Mouse (Mus musculus): ENCODE measurements around the gene Porcn.

The Porcn gene

DNA sequence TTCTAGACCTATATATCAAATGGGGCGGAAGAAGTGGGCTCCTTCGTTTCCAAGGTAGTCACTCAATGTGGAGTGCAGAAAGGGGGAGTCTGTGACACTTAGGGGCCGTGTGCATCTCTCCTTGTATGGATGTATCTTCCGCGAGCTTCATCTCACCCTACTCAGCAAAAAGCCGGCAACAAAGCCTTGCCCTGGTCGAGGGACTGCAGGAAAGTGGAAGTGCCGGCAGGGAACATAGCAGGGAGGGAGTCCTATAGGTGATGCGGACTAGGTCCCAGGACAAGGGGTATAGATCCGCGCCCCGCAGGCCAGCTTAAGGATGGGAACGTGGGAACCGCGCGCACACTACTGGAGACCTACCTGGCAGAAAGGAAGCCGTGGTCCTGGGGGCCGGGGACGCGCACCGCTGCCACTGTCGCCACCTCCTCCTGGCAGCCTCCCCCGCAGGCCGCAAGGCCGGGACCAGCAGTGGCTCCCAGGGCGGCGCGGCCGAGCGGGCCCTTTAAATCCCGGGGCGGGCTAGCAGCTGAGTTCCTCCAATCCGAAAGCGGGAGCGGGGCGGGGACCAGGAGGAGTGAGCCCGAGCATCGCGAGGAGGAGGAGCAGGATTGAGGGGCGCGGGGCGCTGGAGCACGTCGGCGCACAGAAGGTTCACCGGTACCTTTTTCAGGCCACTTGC is at the start of gene Porcn:
TSS of gene Porcn (minus strand) at position 511 of the 679 bp plus-strand sequence.
- DNase-seq: peak; percentile 79 to 81

- DNase-seq: no peak
These were observed 49.5 kb upstream of the Porcn start for GRCm38 (mm10) chrX:8255807-8256206.

GRCm38 (mm10) chrX:8253711-8254110 is 47.4 kb upstream of the Porcn start:
- DNase-seq: peak; percentile 34 to 59

GRCm38 (mm10) chrX:8252334-8253285 is 46.3 kb upstream of the Porcn start, which contains the start of gene Ftsj1:
Ftsj1 (minus strand) TSS chrX:8252406.
- DNase-seq: peak; percentile 87 to 89

GRCm38 (mm10) chrX:8251789-8252333 is 45.5 kb upstream of the Porcn start:
- no peak for DNase-seq

GRCm38 (mm10) chrX:8248542-8249120 is 42.3 kb upstream of the Porcn start:
- no peak for DNase-seq

DNA sequence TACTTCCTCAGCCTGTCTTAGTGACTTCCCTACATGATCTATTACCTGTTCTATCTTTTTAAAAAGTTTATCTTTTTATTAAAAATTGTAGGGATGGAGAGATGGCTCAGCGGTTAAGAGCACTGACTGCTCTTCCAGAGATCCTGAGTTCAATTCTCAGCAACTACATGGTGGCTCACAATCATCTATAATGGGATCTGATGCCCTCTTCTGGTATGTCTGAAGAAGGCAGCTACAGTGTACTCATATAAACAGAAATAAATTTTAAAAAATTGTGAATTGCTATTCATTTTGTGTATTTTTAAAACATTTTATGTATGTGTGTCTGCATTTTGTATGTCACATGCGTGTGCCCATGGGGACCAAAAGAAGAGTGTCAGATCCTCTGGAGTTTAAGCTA is 41.4 kb upstream of the Porcn start:
- DNase-seq: no peak

GRCm38 (mm10) chrX:8238804-8239395 is 32.6 kb upstream of the Porcn start:
- DNase-seq: no peak

GRCm38 (mm10) chrX:8236704-8237103 is 30.4 kb upstream of the Porcn start:
- DNase-seq: no peak

DNA sequence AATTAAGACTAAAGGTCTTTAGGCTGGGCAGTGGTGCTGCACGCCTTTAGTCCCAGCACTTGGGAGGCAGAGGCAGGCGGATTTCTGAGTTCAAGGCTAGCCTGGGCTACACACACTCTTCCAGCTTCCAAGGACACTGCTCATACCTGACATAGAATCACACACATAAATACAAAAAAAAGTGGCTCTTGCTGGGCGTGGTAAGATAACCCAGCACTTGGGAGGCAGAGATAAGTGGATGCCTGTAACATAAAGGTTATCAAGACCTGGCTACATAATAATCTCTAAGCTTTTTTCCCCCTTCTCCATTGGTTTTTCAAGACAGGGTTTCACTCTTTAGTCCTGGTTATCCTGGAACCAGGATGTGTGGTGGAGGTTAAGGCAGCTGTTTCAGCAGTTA is 27.3 kb upstream of the Porcn start:
- no peak for DNase-seq

DNA sequence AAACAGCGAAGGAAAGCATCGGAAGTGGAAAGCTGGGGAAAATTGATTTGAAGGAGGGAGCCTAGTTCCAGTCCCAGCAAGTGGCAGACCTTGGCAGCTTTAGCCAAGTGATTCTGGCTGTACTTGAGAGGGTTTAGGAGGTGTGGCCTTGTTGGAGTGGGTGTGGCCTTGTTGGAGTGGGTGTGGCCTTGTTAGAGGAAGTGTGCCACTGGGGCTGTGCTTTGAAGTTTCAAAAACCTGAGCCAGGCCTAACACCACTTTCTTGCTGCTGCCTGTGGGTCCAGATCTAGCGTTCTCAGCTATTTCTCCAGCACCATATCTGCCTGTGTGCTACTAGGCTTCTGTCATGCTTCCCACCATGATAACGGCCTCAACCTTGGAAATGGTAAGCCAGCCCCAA is 23.9 kb upstream of the Porcn start:
- DNase-seq: no peak

DNA sequence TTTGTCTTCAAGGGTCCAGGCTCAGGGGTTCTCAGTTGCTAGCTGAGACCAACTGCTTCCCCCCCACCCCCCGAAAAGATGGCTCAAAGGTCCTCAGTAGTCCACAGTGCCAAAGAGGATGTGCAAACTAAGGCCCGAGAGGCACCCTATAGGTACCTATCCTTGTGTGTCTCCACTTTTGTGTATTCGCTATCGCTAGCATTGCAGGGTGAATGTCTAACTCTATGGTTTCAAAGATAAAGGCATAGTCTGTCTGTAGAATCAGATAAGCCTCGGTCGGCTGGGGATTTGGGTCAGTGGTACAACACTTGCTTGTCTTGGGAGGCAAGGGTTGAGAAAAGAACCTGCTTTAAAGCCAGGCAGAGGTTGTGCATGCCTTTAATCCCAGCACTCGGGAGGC is 17.1 kb upstream of the Porcn start:
- no peak for DNase-seq

DNA sequence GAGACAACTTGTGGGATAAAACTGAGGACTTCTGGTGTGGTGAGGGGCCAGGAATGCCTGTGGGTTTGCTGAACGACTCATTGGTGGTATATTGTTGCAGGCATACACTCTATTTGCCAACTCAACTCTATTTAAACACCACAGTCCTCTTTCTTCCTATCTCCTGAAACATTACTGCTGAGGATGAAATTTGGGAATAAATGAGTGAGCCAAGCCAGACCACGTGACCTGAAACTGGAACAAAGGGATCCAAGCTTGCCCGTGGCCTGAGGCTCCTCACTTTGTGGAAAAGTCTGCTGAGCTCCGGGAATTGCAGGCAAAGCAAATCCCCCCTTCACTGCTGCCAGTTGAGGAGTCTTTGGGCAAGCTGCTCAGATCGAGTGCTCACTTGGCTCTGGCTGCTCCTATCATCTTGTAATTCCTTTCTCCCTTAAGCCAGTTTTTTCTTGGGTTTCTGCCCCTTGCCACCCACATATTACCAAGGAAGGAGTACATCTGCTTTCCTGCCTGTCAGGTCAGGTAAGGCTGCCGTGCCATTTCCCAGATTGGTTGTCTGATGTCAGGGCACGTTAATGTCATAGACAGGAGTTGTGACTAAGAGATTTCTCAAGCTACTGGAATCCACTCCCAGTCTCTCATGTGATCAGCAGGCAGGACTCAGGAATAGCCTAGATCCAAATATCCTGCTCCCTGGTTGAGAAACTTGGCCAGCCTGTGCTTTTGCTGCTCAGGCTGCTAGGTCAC is 16.5 kb upstream of the Porcn start:
- no peak for DNase-seq

DNA sequence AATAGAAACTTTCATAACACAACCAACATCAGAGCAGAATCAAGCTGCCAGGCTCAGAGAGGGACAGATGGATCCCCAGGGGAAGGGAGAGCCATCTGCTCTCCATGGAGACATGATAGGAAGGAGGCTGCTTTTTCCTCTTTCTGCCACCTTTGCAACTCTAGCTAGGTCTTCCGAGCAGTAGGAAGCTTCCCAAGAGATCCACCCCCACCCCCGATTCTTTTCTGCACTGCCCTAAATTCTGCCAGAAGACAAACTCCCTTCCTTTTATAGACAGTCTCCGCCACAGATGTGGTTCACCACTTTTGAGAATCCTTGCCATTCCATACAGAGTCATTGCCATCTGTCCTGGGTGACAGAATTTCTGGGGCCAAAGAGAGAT is 16.0 kb upstream of the Porcn start:
- no peak for DNase-seq

- no peak for DNase-seq
These were observed 13.3 kb upstream of the Porcn start for GRCm38 (mm10) chrX:8219651-8220050.

DNA sequence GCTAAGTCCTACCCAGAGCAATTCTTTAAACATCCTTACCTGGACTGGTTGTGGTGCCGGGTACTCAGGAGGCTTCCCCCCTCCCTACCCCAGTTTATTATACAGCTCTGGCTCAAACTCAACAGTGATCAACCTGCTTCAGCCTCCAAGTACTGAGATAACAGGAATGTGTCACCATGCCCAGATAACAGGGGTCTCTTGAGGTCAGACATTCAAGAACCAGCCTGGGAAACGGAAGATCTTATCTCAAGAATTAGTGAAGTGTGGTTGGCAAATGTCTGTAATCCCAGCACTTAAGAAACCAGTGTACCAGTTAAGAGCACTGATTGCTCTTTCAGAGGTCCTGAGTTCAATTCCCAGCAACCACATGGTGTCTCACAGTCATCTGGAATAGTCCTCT is 11.8 kb upstream of the Porcn start:
- DNase-seq: no peak

GRCm38 (mm10) chrX:8217383-8217782 is 11.1 kb upstream of the Porcn start:
- no peak for DNase-seq

DNA sequence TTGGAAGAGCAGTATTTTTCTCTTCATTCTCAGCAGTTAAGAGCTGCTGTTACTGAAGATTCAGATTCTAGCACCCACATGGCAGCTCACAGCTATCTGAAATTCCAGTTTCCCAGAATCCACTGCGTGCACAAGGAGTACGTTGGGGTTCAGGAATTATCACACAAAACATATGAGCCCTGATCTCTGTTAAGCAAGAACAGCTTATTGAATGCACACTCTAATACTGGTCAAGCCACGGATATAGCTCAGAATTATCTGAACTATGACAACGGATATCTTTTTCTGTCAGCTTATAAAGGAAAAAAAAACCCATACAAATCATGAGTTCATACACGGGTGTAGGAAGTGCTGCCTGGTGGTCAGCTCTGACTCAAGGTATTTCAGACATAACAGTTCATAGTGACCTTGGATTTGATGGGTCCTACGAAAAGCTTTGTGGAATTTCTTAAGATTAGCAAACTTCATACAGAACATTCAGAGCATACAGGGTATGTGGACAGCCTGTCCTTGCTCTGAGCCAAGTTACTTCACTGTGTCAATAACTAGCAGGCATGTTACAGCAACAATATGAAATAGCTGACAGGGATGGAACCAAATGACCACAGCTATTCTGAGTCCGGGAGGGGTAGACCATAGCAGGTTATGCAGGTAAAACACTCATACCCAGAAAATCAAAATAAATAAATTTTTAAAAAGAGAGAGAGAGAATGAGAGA is 5.3 kb upstream of the Porcn start:
- DNase-seq: no peak

DNA sequence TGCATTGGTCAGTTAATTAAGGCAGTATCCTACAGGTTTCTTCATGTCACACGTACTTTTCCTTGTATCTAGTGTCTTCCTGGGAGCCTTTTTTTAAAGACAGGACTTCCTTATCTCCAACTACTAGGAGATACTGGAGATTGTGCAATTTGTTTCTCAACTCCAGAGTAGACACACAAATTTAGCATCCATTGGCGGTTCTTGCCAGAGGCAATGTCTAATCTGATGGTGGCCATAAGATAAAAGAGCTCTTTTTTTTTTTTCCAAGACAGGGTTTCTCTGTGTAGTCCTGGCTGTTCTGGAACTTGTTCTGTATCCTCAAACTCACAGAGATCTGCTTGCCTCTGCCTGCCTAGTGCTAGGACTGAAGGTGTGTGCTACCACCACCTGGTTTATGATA is 3.4 kb upstream of the Porcn start:
- DNase-seq: no peak

DNA sequence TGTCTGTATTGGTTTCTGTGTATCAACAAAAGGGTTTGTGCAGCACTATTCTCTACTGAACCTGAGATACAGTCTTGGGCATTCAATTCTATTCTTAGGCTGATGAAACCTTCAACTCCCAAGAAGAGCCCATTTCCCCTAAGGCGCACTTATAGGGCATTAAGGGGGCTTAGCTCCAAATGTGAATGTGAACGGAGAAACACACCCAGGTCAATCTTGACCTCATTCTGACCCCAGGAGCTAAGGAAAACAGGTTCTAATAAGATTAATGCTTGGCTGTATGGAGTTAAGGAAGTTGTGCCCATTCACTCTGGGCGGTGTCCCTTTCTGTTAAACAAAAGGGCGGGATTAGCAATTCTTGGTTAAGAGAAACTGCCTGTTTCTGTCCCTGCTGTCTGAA is 899 bp upstream of the Porcn start:
- DNase-seq: no peak

DNA sequence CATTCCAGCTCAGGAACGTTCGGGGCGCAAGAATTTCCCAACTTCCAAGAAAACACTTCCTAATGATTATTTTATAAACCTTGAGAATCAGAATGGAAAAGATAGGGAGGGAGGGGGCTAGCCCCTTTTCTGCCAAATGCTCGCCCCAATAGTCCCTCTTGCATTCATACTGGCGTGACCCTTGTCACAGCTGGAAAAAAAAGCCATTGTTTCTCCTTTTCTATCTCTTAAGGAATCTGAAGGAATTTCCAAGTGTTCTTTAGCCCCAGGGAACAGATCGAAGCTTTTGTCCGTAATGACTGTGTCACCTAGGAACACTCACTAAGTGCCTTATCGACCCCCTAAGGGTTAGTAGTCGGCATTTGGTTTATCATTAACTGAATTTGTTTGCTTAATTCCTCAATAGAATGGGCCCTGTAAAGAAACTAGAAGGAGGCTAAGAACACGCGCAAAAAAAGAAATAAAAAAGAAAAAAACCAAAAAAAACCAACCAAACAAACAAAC is 421 bp upstream of the Porcn start:
- DNase-seq: no peak

Measured in kidney, adult 8-10 months (tissue).